Mouse (Mus musculus): Measurements from ENCODE around the gene Cct6b.
"Not testable (repeated sequence)": the region's sequence is repeated elsewhere in the genome, so short reads cannot be mapped to it uniquely, and the experiment has no call there.

DNA sequence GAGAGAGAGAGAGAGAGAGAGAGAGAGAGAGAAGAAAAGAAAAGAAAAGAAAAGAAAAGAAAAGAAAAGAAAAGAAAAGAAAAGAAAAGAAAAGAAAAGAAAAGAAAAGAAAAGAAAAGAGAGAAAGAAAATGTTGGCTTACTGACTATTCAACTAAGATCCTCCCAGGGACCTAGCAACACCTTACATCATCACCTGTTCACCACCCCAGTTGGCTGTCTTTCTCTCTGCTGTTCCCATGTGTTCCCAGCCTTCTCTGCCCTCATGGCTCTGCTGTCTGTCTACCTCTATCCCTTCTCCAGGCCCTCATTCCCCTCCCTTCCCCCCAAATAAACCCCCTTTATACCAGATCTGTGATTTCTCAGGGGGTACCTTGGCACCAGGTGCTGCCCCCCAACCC is 69.2 kb downstream of the Cct6b start:
- not testable (repeated sequence) for TF ChIP-seq TAL1, GATA1 (IDR thresholded peaks at IDR 0.05; ENCODE audit: low read length)

All from erythroblast, embryonic 14.5 days (primary cell).